Mouse (Mus musculus) liver, embryonic 15.5 days (tissue): Measurements from ENCODE around the gene Bcar1. TPM values are rescaled to one million over a fixed set of nuclear protein-coding genes. Genes with fewer than 3 reads are reported as not detected.
A peak's percentile ranks its signal among the peaks of the same experiment; 100 is the strongest.

Experiments
- ATAC-seq: fragments of 200-750 bp; cut with Nextera tagmentation; 2 replicates; pipeline ENCODE4 v1.8.0; 2017; ENCODE audit warnings: moderate number of reproducible peaks, mild to moderate bottlenecking, moderate library complexity; ENCODE audit not compliant: insufficient read depth
- H3K27ac ChIP-seq: fragments of 300-500 bp; sonication (generic); replicated peaks from 2 replicates; pipeline ENCODE4 v1.5.1; 2015; ENCODE audit warnings: mild to moderate bottlenecking, inconsistent platforms
- H3K27me3 ChIP-seq: fragments of 300-500 bp; sonication (generic); 2 replicates; pipeline ENCODE4 v1.6.1; 2015; ENCODE audit warnings: mild to moderate bottlenecking, inconsistent platforms
- H3K36me3 ChIP-seq: fragments of 300-500 bp; sonication (generic); replicated peaks from 2 replicates; pipeline ENCODE4 v1.6.1; 2015; ENCODE audit warnings: moderate library complexity, mild to moderate bottlenecking, inconsistent platforms
- H3K4me1 ChIP-seq: fragments of 300-500 bp; sonication (generic); replicated peaks from 2 replicates; pipeline ENCODE4 v1.6.1; 2015; ENCODE audit warnings: inconsistent platforms
- H3K4me2 ChIP-seq: fragments of 300-500 bp; sonication (generic); 2 replicates; pipeline ENCODE4 v1.6.1; 2015; ENCODE audit warnings: moderate library complexity, mild to moderate bottlenecking, inconsistent platforms
- H3K4me3 ChIP-seq: fragments of 300-500 bp; sonication (generic); replicated peaks from 2 replicates; pipeline ENCODE4 v1.5.1; 2015; ENCODE audit warnings: mild to moderate bottlenecking, inconsistent platforms
- H3K9ac ChIP-seq: fragments of 300-500 bp; sonication (generic); 2 replicates; pipeline ENCODE4 v1.6.1; 2015; ENCODE audit warnings: moderate library complexity, mild to moderate bottlenecking, inconsistent platforms
- H3K9me3 ChIP-seq: fragments of 300-500 bp; sonication (generic); replicated peaks from 2 replicates; pipeline ENCODE4 v1.6.1; 2016; ENCODE audit warnings: inconsistent platforms
- WGBS: fragments of 180-500 bp; shearing (Covaris S2); methylation state at CpG from one replicate; pipeline ENCODE4 v1.1.7; 2015; ENCODE audit warnings: mixed read lengths; ENCODE audit not compliant: insufficient replicate concordance; 5-methylcytosine and 5-hydroxymethylcytosine counted together
- polyA plus RNA-seq: library from polyadenylated mRNA; unstranded; fragments of >200 nt; fragmentation: Nextera tagmentation; extraction: Ambion mirVana; gene quantifications from 2 replicates; pipeline ENCODE4 v1.2.1, GENCODE M21; 2015

Gene Bcar1
- polyA plus RNA-seq, 1 experiment from 2014 or later: 7.8 TPM

- Histone ChIP-seq H3K27ac (no peak overlapping the region), H3K9ac (no peak overlapping the region), H3K9me3 (no peaks in the 10 kb centered on the region), H3K36me3 (no peaks in the 10 kb centered on the region), H3K27me3 (peaks cover 69% of the 10 kb centered on the region), H3K4me3 (no peak overlapping the region), H3K4me1 (peaks cover 60% of the 10 kb centered on the region), H3K4me2 (no peak overlapping the region)
- 47% methylated on average over 4 of the region's 4 CpGs for WGBS
- ATAC-seq: no peak
Measured at GRCm38 (mm10) chr8:111727553-111727952, 16.1 kb downstream of the Bcar1 start.

GRCm38 (mm10) chr8:111726102-111726900 is 17.3 kb downstream of the Bcar1 start:
- H3K27me3 ChIP-seq: peaks cover 57% of the 10 kb centered on the region
- no peak overlapping the region for H3K9ac ChIP-seq
- H3K4me1 ChIP-seq: peaks cover 48% of the 10 kb centered on the region
- 0 out of 2 replicates have a peak, but pooled peaks have one; percentile 11 for ATAC-seq
- H3K36me3 ChIP-seq: no peaks in the 10 kb centered on the region
- H3K27ac ChIP-seq: peak overlapping the region; percentile 31; the same call in 1 of the 2 replicates
- no peak overlapping the region for H3K4me2 ChIP-seq
- WGBS: 39% methylated on average over 7 of the region's 7 CpGs
- no peak overlapping the region for H3K4me3 ChIP-seq
- H3K9me3 ChIP-seq: no peaks in the 10 kb centered on the region

GRCm38 (mm10) chr8:111725341-111725740 is 18.3 kb downstream of the Bcar1 start:
- H3K36me3 ChIP-seq: 0 out of 2 replicates have a peak, but pooled peaks cover 4% of the 10 kb centered on the region
- H3K27me3 ChIP-seq: peaks cover 47% of the 10 kb centered on the region
- no peak overlapping the region for H3K4me2 ChIP-seq
- peaks cover 40% of the 10 kb centered on the region for H3K4me1 ChIP-seq
- no peak overlapping the region for H3K9ac ChIP-seq
- H3K9me3 ChIP-seq: no peaks in the 10 kb centered on the region
- ATAC-seq: no peak
- no peak overlapping the region for H3K27ac ChIP-seq
- no peak overlapping the region for H3K4me3 ChIP-seq
- WGBS: 68% methylated on average over 6 of the region's 6 CpGs

- no peak overlapping the region for H3K27ac ChIP-seq
- peaks cover 27% of the 10 kb centered on the region for H3K4me1 ChIP-seq
- H3K9ac ChIP-seq: no peak overlapping the region
- no peaks in the 10 kb centered on the region for H3K9me3 ChIP-seq
- ATAC-seq: no peak
- no peak overlapping the region for H3K4me2 ChIP-seq
- WGBS: 28% methylated on average over 4 of the region's 4 CpGs
- H3K4me3 ChIP-seq: no peak overlapping the region
- H3K27me3 ChIP-seq: peaks cover 22% of the 10 kb centered on the region; the same call in 1 of the 2 replicates
- H3K36me3 ChIP-seq: peaks cover 13% of the 10 kb centered on the region; the same call in 1 of the 2 replicates
Measured at GRCm38 (mm10) chr8:111720115-111720544, 23.5 kb downstream of the Bcar1 start.

- no peak overlapping the region for H3K27ac ChIP-seq
- H3K9me3 ChIP-seq: no peaks in the 10 kb centered on the region
Measured at GRCm38 (mm10) chr8:111718937-111719336, 24.7 kb downstream of the Bcar1 start.

GRCm38 (mm10) chr8:111717866-111718265 is 25.7 kb downstream of the Bcar1 start:
- ATAC-seq: no peak
- H3K9ac ChIP-seq: no peak overlapping the region
- H3K36me3 ChIP-seq: peaks cover 17% of the 10 kb centered on the region; the same call in 1 of the 2 replicates
- H3K4me1 ChIP-seq: peaks cover 27% of the 10 kb centered on the region
- 0 out of 2 replicates have a peak overlapping the region, but pooled peaks have one; percentile 10 for H3K4me2 ChIP-seq
- no peaks in the 10 kb centered on the region for H3K9me3 ChIP-seq
- H3K27me3 ChIP-seq: 0 out of 2 replicates have a peak, but pooled peaks cover 7% of the 10 kb centered on the region
- 35% methylated on average over 6 of the region's 6 CpGs for WGBS
- peak overlapping the region; percentile 41; the same call in 1 of the 2 replicates for H3K27ac ChIP-seq
- no peak overlapping the region for H3K4me3 ChIP-seq

More at GRCm38 (mm10) chr8:111718937-111719336, 24.7 kb downstream of the Bcar1 start:
- Histone ChIP-seq H3K9ac (no peak overlapping the region), H3K4me1 (peaks cover 27% of the 10 kb centered on the region), H3K4me2 (no peak overlapping the region), H3K27me3 (0 out of 2 replicates have a peak, but pooled peaks cover 10% of the 10 kb centered on the region), H3K36me3 (peaks cover 17% of the 10 kb centered on the region; the same call in 1 of the 2 replicates), H3K4me3 (no peak overlapping the region)
- no peak for ATAC-seq
- WGBS: 46% methylated on average over 5 of the region's 5 CpGs

GRCm38 (mm10) chr8:111717488-111717792 is 26.2 kb downstream of the Bcar1 start:
- Histone ChIP-seq H3K4me2 (no peak overlapping the region), H3K9me3 (no peaks in the 10 kb centered on the region), H3K9ac (no peak overlapping the region), H3K36me3 (peaks cover 17% of the 10 kb centered on the region; the same call in 1 of the 2 replicates), H3K27me3 (0 out of 2 replicates have a peak, but pooled peaks cover 7% of the 10 kb centered on the region), H3K27ac (peak overlapping the region; percentile 41; the same call in 1 of the 2 replicates), H3K4me3 (no peak overlapping the region), H3K4me1 (peaks cover 27% of the 10 kb centered on the region)
- no peak for ATAC-seq
- WGBS: 52% methylated on average over 4 of the region's 4 CpGs

- peaks cover 19% of the 10 kb centered on the region; the same call in 1 of the 2 replicates for H3K36me3 ChIP-seq
- H3K9ac ChIP-seq: no peak overlapping the region
- H3K27me3 ChIP-seq: 0 out of 2 replicates have a peak, but pooled peaks cover 7% of the 10 kb centered on the region
- H3K27ac ChIP-seq: peak overlapping the region; percentile 41; the same call in 1 of the 2 replicates
- no peak overlapping the region for H3K4me3 ChIP-seq
- no peak overlapping the region for H3K4me2 ChIP-seq
- H3K4me1 ChIP-seq: peaks cover 27% of the 10 kb centered on the region
- WGBS: 63% methylated on average over 10 of the region's 10 CpGs
- ATAC-seq: no peak
- H3K9me3 ChIP-seq: no peaks in the 10 kb centered on the region
Measured at GRCm38 (mm10) chr8:111716603-111717487, 26.8 kb downstream of the Bcar1 start.

GRCm38 (mm10) chr8:111715514-111715913 is 28.1 kb downstream of the Bcar1 start:
- Histone ChIP-seq H3K4me1 (peaks cover 27% of the 10 kb centered on the region), H3K4me3 (no peak overlapping the region), H3K27me3 (0 out of 2 replicates have a peak, but pooled peaks cover 7% of the 10 kb centered on the region), H3K27ac (no peak overlapping the region), H3K9me3 (no peaks in the 10 kb centered on the region), H3K4me2 (no peak overlapping the region), H3K9ac (no peak overlapping the region), H3K36me3 (peaks cover 22% of the 10 kb centered on the region; the same call in 1 of the 2 replicates)
- WGBS: 78% methylated on average over 13 of the region's 13 CpGs
- ATAC-seq: no peak

GRCm38 (mm10) chr8:111714295-111714694 is 29.3 kb downstream of the Bcar1 start:
- no peaks in the 10 kb centered on the region for H3K9me3 ChIP-seq
- no peak overlapping the region for H3K27ac ChIP-seq
- H3K9ac ChIP-seq: no peak overlapping the region
- H3K4me1 ChIP-seq: peaks cover 28% of the 10 kb centered on the region
- H3K36me3 ChIP-seq: 0 out of 2 replicates have a peak, but pooled peaks cover 11% of the 10 kb centered on the region
- WGBS: 84% methylated on average over 12 of the region's 12 CpGs
- no peak overlapping the region for H3K4me3 ChIP-seq
- no peak overlapping the region for H3K4me2 ChIP-seq
- 0 out of 2 replicates have a peak, but pooled peaks cover 7% of the 10 kb centered on the region for H3K27me3 ChIP-seq
- ATAC-seq: no peak
